ENCODE assay signal across 8 mouse cellular contexts in genomic region chr6:100074672-100075335, GRCm38 (mm10).
DNase-seq lines count a peak whose midpoint lies in the region; ATAC-seq lines count a peak whose summit lies in the region.

No protein-coding gene starts in this region.

- no peak overlapping the region for H3K9ac ChIP-seq in kidney, embryonic 14.5 days (ENCODE audit: low read depth, low read length)

- intact Hi-C loops in left cerebral cortex, postnatal 25 days (cut with DNase I): no loop called here
- intact Hi-C loops in left cerebral cortex, postnatal 14 days (cut with DNase I): no loop called here

- WGBS in kidney, embryonic 14.5 days: 10% methylated on average over 10 of the region's 10 CpGs

- 0 out of 2 replicates have a peak, but pooled peaks cover 2% of the 10 kb centered on the region for H3K9me3 ChIP-seq in kidney, embryonic 14.5 days (ENCODE audit: control insufficient read depth, low read length)

- ATAC-seq in kidney, embryonic 14.5 days (ENCODE audit: low FRiP score, low TSS enrichment): peak; percentile 74

- H3K36me3 ChIP-seq in kidney, embryonic 14.5 days (ENCODE audit: control insufficient read depth, insufficient read depth, low read length): no peaks in the 10 kb centered on the region

- H3K4me2 ChIP-seq in kidney, embryonic 14.5 days (replicated peaks; ENCODE audit: low read depth, low read length): 0 out of 2 replicates have a peak overlapping the region, but pooled peaks have one; percentile 12

- no peak overlapping the region for H3K27ac ChIP-seq in kidney, embryonic 14.5 days (ENCODE audit: low read depth, low read length)

- H3K27me3 ChIP-seq in kidney, embryonic 14.5 days (ENCODE audit: control insufficient read depth, insufficient read depth, low read length): no peaks in the 10 kb centered on the region

- peaks cover 7% of the 10 kb centered on the region for H3K4me1 ChIP-seq in kidney, embryonic 14.5 days (ENCODE audit: control insufficient read depth, insufficient read depth, low read length)

- peak; percentile 80 for DNase-seq in Muller cell, postnatal 12 days (ENCODE audit: inconsistent ontology term)
- DNase-seq in adrenal gland, postnatal 14 days: peak; percentile 83
- DNase-seq in heart, adult 9 months (ENCODE audit: low spot score in 2 of 2): peak; percentile 4 to 32
- DNase-seq in lung, postnatal 4 days: peak; percentile 66 to 78
- DNase-seq in layer of hippocampus, adult 9-10 months (ENCODE audit: low spot score): no peak
- DNase-seq in left cerebral cortex, postnatal 25 days (ENCODE audit: low spot score in 2 of 2): no peak
- no peak for DNase-seq in left cerebral cortex, postnatal 14 days (ENCODE audit: low spot score in 2 of 2)

- H3K4me3 ChIP-seq in kidney, embryonic 14.5 days (ENCODE audit: low read length): no peak overlapping the region

Comparison
In these comparisons a context has a peak if more than half of its experiments do, and no peak if none do; other contexts are left out.
1. DNase-seq: peak in Muller cell, postnatal 12 days (single experiment), adrenal gland, postnatal 14 days (single experiment), heart, adult 9 months (2 of 2) and lung, postnatal 4 days (2 of 2); none in layer of hippocampus, adult 9-10 months (single experiment), left cerebral cortex, postnatal 25 days (0 of 2) and left cerebral cortex, postnatal 14 days (0 of 2).